Mouse (Mus musculus): ENCODE data around the gene Ston1. TPM values are rescaled to one million over a fixed set of nuclear protein-coding genes. Genes with fewer than 3 reads are reported as not detected.

The Ston1 gene
- 14.8 TPM for polyA plus RNA-seq (2015; fragmentation: Illumina TruSeq; extraction: RNeasy Lipid Tissue Mini Kit (QIAGEN cat#74804); ENCODE audit: insufficient read depth, low replicate concordance)

DNA sequence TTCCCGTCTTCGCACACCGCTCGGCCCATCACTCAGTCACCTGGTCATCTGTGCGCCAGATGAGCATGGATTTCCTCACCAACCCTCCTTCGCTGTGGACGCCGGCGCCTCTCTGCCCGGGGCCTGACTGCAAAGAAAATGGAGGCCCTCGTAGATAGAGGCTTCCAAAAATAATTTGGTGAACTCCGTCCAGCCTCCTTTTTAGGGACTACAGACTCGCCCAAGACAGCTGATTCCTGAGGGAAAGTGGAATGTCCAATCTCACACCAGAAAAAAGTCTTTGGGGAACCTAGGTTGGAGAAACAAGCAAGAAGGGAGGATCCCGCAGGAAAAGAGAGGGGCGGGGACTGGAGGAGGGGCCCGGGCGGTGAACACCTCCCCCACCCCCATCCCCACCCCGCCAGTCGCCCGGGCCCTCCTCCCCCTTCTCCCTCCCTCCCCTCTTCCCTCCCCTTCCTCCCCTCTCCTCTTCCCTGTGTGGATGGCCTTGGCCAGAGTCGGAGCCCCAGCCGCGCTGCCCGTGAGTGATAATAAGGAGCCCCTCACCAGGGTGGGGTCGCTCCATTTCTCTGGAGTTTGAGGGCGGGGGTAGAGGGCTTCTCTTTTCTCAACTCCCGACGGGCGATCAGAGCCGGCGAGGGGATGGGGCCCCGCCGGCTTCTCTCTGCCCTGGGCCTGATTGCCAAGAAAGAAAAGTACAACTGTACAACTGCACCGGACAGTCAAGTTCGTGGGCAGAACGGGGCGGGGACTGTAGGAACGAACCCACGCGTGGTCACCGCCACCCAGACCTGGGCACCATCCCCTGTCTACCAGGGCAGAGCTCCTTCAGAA is at the start of gene Ston1:
Gene Ston1, plus strand, starts transcription at position 463 of the 834 bp plus-strand sequence.

DNA sequence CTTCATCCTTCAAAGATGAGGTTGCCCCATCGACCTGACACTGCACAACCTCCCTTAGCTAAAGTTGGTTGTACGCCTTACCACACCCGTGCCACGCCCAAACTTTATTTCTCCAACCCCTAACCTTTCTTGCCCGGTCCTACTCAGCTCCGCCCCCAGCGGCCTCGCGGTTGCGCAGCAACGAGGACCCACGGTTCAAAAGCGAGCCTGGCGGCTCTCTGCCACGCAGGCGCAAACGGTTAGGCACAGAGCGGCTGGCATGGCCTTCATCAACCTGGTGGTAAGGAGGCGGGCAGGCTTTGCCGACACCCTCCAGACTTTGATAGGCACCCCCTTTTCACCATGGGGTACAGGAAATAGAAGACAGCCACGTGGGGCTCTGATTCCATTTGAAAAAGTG is 71.0 kb downstream of the Ston1 start, which contains the start of gene Gtf2a1l:
Gene Gtf2a1l, plus strand, starts transcription at position 209 of the 400 bp plus-strand sequence.

Other genes starting within 250 kb of the Ston1 start
- gene Foxn2, start 157.0 kb upstream of the Ston1 start, polyA plus RNA-seq (2015; fragmentation: Illumina TruSeq; extraction: RNeasy Lipid Tissue Mini Kit (QIAGEN cat#74804); ENCODE audit: insufficient read depth, low replicate concordance): 34.0 TPM
- gene Ppp1r21, start 67.6 kb upstream of the Ston1 start, polyA plus RNA-seq (2015; fragmentation: Illumina TruSeq; extraction: RNeasy Lipid Tissue Mini Kit (QIAGEN cat#74804); ENCODE audit: insufficient read depth, low replicate concordance): 54.0 TPM
- gene Gtf2a1l, start 71.0 kb downstream of the Ston1 start, polyA plus RNA-seq (2015; fragmentation: Illumina TruSeq; extraction: RNeasy Lipid Tissue Mini Kit (QIAGEN cat#74804); ENCODE audit: insufficient read depth, low replicate concordance): not detected
- gene Lhcgr, start 194.3 kb downstream of the Ston1 start, polyA plus RNA-seq (2015; fragmentation: Illumina TruSeq; extraction: RNeasy Lipid Tissue Mini Kit (QIAGEN cat#74804); ENCODE audit: insufficient read depth, low replicate concordance): 0.36 TPM